In the genomic region with DNA sequence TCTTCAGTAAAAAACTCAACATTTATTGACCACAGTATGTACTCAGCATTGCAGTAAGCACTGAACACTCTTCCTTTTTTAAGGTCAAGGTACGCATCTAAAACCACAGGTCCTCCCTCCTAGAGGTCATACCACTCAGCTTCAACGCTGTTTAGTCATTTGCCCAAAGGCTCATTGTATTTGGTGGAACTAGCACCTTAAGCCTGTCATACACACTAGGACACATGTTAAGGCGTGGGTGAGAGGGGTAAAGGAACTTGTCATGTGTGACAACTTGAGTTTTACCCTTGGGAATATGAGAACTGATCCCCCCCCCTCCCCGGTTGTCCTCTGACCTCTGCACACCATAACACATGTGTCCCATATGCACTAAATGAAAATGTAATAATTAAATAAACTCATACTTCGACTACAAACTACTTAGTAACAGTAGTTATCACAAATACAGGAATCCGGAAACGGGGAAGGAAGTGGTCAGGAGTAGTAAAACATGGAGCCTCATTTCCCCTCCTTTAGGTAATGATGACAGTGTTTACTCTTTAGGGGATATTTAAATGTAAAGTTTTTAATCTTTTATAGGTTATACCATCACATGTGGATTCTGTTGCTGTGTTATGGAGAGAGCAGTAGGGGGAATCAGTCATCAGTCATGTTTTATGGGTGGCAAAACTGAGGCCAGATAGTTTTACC, we compare ENCODE assay signal across 9 mouse cellular contexts.
"Had no signal": no experiment of that assay in that cellular context is flagged by ENCODE, and none has a peak within 500 bp of the region (broad histone marks: within the 10 kb centered on the region; RNA-seq: fewer than 3 reads in every experiment).

No protein-coding gene starts in this region.

- H3K27me3 ChIP-seq: limb, embryonic 13.5 days; midbrain, embryonic 13.5 days; neural tube, embryonic 12.5 days had no signal

- ATAC-seq: midbrain, embryonic 13.5 days had no signal

- DNase-seq: kidney, adult 11 months; kidney, postnatal 36 days; left cerebral cortex, postnatal 4 days; lung, adult 18-20 months; retina, postnatal 1 day; thymus, postnatal 36 days had no signal
